Mouse (Mus musculus) stomach, embryonic 14.5 days (tissue): ENCODE data around the gene 4921504E06Rik. TPM values are rescaled to one million over a fixed set of nuclear protein-coding genes. Genes with fewer than 3 reads are reported as not detected.

Experiments
- ATAC-seq: fragments of 200-750 bp; cut with Nextera tagmentation; 2 replicates; pipeline ENCODE4 v1.8.0; 2017; ENCODE audit warnings: low read depth, moderate TSS enrichment; ENCODE audit not compliant: insufficient number of reproducible peaks, insufficient read depth, low FRiP score
- H3K27ac ChIP-seq: fragments of 300-500 bp; sonication (generic); 2 replicates; pipeline ENCODE4 v1.5.1; 2014; ENCODE audit warnings: mild to moderate bottlenecking, low read length, moderate library complexity, mixed read lengths
- H3K27me3 ChIP-seq: fragments of 300-500 bp; sonication (generic); 2 replicates; pipeline ENCODE4 v1.6.1; 2014; ENCODE audit warnings: low read length, control low read depth, mixed read lengths; ENCODE audit not compliant: control insufficient read depth, insufficient read depth
- H3K36me3 ChIP-seq: fragments of 300-500 bp; sonication (generic); 2 replicates; pipeline ENCODE4 v1.6.1; 2014; ENCODE audit warnings: mild to moderate bottlenecking, control low read depth, low read length, moderate library complexity, mixed read lengths; ENCODE audit not compliant: control insufficient read depth, insufficient read depth
- H3K4me1 ChIP-seq: fragments of 300-500 bp; sonication (generic); 2 replicates; pipeline ENCODE4 v1.6.1; 2014; ENCODE audit warnings: low read length, control low read depth, mixed read lengths; ENCODE audit not compliant: control insufficient read depth, insufficient read depth
- H3K4me2 ChIP-seq: fragments of 300-500 bp; sonication (generic); replicated peaks from 2 replicates; pipeline ENCODE4 v1.6.1; 2014; ENCODE audit warnings: low read depth, low read length, control low read depth
- H3K4me3 ChIP-seq: fragments of 300-500 bp; sonication (generic); 2 replicates; pipeline ENCODE4 v1.5.1; 2014; ENCODE audit warnings: low read depth, low read length, control low read depth
- H3K9ac ChIP-seq: fragments of 300-500 bp; sonication (generic); replicated peaks from 2 replicates; pipeline ENCODE4 v1.6.1; 2014; ENCODE audit warnings: low read depth, mild to moderate bottlenecking, control low read depth, low read length, moderate library complexity, mixed read lengths
- H3K9me3 ChIP-seq: fragments of 300-500 bp; sonication (generic); 2 replicates; pipeline ENCODE4 v1.6.1; 2016; ENCODE audit warnings: low read depth, low read length, control low read depth; ENCODE audit not compliant: control insufficient read depth
- WGBS: fragments of 180-500 bp; shearing (Covaris S2); extraction: QIAGEN DNeasy Blood & Tissue Kit; methylation state at CpG from one replicate; pipeline ENCODE4 v1.1.7; 2014; 5-methylcytosine and 5-hydroxymethylcytosine counted together
- polyA plus RNA-seq: library from polyadenylated mRNA; unstranded; fragments of >200 nt; fragmentation: Nextera tagmentation; extraction: Ambion mirVana; gene quantifications from 2 replicates; pipeline ENCODE4 v1.2.1, GENCODE M21; 2014

4921504E06Rik gene
- polyA plus RNA-seq, 1 experiment from 2014 or later: not detected

DNA sequence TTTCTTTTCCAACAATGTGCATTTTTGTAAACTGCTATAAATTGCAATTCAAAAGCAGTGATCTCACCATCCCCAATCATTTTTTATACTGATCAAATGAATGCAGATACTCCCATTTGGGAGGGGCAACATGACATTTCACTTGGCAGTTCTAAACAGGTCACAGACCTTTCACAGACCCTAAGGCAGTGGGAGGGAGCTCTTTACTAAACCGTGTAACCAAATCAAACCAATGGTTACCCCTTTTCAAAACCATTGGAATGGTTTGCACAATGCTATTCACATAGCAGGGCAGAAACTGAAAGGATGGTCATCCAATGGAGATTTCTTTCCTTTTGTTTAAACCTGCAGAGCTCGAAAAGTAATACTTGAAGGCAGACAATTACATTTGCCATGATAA is 94.9 kb downstream of the 4921504E06Rik start:
- H3K9ac ChIP-seq: no peak overlapping the region
- no peak overlapping the region for H3K4me2 ChIP-seq
- H3K27me3 ChIP-seq: peaks cover 26% of the 10 kb centered on the region
- H3K27ac ChIP-seq: no peak overlapping the region
- H3K9me3 ChIP-seq: no peaks in the 10 kb centered on the region
- H3K4me3 ChIP-seq: no peak overlapping the region
- no peaks in the 10 kb centered on the region for H3K36me3 ChIP-seq
- ATAC-seq: no peak
- WGBS: 47% methylated on average over 2 of the region's 2 CpGs
- no peaks in the 10 kb centered on the region for H3K4me1 ChIP-seq

DNA sequence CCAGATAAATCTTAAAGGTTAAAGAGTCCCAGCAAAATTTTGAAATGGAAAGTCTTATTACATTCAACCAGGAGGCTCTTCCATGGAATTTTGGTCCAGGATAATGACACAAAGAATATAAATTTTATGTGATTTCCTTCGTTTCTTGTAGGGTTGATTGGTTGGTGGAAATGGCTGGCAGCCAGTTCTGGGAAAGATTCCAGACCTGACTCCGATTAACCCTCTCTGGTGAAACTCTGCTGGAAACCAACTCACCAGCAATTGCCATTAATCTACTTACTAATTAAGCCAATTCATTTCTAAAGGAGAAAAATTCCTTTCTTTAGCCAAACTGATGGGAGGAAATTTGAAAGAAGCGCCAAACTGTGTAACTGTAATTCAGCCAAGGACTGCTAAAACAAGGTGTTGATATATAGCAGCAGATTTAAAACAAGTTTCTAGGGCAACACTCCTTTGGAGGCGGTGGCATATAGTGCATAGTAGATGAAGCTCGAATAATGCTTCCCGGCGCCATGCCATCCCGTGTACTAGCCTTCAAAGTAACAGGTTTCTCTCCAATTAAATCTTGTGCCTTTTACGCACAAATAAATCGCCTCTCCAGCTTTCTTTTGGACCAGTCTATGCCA is 97.7 kb downstream of the 4921504E06Rik start:
- Histone ChIP-seq H3K4me3 (no peak overlapping the region), H3K27me3 (peaks cover 54% of the 10 kb centered on the region), H3K36me3 (no peaks in the 10 kb centered on the region), H3K4me1 (no peaks in the 10 kb centered on the region), H3K27ac (no peak overlapping the region), H3K4me2 (no peak overlapping the region), H3K9me3 (no peaks in the 10 kb centered on the region), H3K9ac (no peak overlapping the region)
- 21% methylated on average over 10 of the region's 10 CpGs for WGBS
- ATAC-seq: no peak

DNA sequence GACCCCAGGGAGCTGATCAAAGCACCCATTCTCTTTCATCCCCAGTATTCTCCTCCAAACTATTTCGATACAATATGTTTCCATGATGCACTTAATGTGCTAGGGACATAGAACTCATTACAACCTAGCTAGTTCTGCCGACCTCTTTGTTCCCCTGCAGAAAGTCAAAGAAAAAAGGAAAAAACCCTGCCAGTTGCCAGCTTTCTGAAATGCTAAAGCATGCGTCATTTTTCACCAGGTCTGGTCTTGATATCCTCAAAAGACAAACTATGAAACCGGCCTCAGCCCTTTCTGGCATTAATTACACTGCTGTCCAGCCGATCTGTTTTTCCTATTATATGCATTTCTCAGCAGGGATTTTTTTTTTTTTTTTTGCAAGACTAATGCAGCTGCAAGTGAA is 98.5 kb downstream of the 4921504E06Rik start:
- no peak overlapping the region for H3K27ac ChIP-seq
- no peaks in the 10 kb centered on the region for H3K9me3 ChIP-seq
- no peak overlapping the region for H3K4me2 ChIP-seq
- no peak overlapping the region for H3K9ac ChIP-seq
- ATAC-seq: no peak
- H3K36me3 ChIP-seq: no peaks in the 10 kb centered on the region
- no peak overlapping the region for H3K4me3 ChIP-seq
- H3K27me3 ChIP-seq: peaks cover 61% of the 10 kb centered on the region
- H3K4me1 ChIP-seq: no peaks in the 10 kb centered on the region
- 7% methylated on average over 5 of the region's 5 CpGs for WGBS

DNA sequence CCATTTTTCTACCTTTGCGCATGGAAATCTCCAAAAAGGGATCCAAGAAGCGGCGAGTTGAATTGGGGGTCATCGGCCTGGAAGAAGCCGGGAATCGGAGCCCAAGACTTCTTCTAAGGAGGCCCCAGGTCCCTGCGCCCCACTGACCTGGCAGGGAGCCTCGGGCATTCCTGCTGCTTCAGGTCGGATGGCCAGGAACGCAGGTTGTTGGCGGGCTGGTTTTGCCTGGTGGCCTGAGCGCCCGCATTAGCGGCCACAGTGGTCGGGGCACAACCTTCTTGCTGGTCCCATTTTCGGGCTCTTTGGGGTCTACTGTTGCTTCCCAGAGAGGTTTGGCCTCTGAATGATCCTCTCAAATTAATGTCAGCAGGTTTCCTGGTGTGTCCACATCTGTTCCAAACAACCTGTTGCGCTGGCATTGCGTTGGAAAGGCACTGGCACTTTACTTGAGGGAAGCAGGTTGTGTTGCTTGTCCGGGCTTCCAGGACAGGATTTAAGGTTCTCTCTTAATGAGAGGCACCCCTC is 101.1 kb downstream of the 4921504E06Rik start:
- Histone ChIP-seq H3K4me2 (no peak overlapping the region), H3K4me3 (no peak overlapping the region), H3K9me3 (no peaks in the 10 kb centered on the region), H3K36me3 (no peaks in the 10 kb centered on the region), H3K9ac (no peak overlapping the region), H3K27me3 (peaks cover 85% of the 10 kb centered on the region), H3K4me1 (no peaks in the 10 kb centered on the region), H3K27ac (no peak overlapping the region)
- WGBS: under 1% methylated on average over 19 of the region's 19 CpGs
- ATAC-seq: no peak

- Histone ChIP-seq H3K9me3 (no peaks in the 10 kb centered on the region), H3K36me3 (no peaks in the 10 kb centered on the region), H3K4me1 (0 out of 2 replicates have a peak, but pooled peaks cover 10% of the 10 kb centered on the region), H3K27me3 (peaks cover 97% of the 10 kb centered on the region), H3K9ac (no peak overlapping the region), H3K4me3 (no peak overlapping the region), H3K4me2 (no peak overlapping the region), H3K27ac (no peak overlapping the region)
- no peak for ATAC-seq
- WGBS: 23% methylated on average over 4 of the region's 4 CpGs
Measured at GRCm38 (mm10) chr2:19449308-19449707, 104.4 kb downstream of the 4921504E06Rik start.

DNA sequence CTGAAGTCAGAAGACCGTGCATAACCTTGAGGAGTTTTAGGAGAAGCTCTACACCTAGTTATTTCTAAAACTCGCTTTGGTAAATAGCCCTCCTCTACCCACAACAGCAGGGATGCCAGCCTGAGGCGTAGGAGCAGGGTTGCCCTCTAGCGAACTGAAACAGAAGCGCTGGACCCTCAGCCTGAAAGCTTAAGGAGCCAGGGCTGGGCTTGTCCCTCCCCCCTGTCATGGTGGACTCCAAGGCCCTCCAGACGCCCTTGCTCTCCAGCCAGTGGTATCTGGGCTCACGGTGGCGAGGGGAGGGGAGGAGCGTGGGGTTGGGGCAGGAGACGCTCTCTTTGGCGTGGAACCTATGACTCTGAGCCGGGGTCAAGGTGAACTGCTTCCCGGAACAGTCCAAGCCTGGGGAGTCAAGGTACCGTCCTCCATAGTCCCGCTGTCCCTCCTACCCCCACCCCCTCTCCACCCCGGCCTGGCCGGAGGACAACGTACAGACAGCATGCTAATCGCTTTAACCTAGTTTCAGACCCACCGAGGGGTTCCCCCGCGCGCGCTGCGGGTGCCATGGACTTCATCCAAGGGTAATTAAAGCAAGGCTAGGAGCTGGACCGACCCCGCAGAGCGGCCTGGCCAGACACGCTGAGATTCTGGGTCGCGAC is 105.5 kb downstream of the 4921504E06Rik start:
- Histone ChIP-seq H3K27ac (no peak overlapping the region), H3K36me3 (no peaks in the 10 kb centered on the region), H3K27me3 (peaks cover 94% of the 10 kb centered on the region), H3K4me1 (0 out of 2 replicates have a peak, but pooled peaks cover 10% of the 10 kb centered on the region), H3K9me3 (no peaks in the 10 kb centered on the region), H3K9ac (no peak overlapping the region), H3K4me3 (no peak overlapping the region; the same call in 1 of the 2 replicates), H3K4me2 (peak overlapping the region; percentile 26; the same call in 1 of the 2 replicates)
- WGBS: under 1% methylated on average over 31 of the region's 31 CpGs
- 0 out of 2 replicates have a peak, but pooled peaks have one; percentile 40 for ATAC-seq

GRCm38 (mm10) chr2:19446746-19447145 is 107.0 kb downstream of the 4921504E06Rik start:
- H3K9ac ChIP-seq: no peak overlapping the region
- H3K9me3 ChIP-seq: no peaks in the 10 kb centered on the region
- H3K4me3 ChIP-seq: peak overlapping the region; percentile 23; the same call in 1 of the 2 replicates
- peaks cover 89% of the 10 kb centered on the region for H3K27me3 ChIP-seq
- 0 out of 2 replicates have a peak, but pooled peaks cover 10% of the 10 kb centered on the region for H3K4me1 ChIP-seq
- H3K4me2 ChIP-seq: no peak overlapping the region
- 4% methylated on average over 7 of the region's 7 CpGs for WGBS
- no peak for ATAC-seq
- no peaks in the 10 kb centered on the region for H3K36me3 ChIP-seq
- no peak overlapping the region for H3K27ac ChIP-seq

GRCm38 (mm10) chr2:19445871-19446501 is 107.7 kb downstream of the 4921504E06Rik start:
- Histone ChIP-seq H3K9ac (no peak overlapping the region), H3K36me3 (no peaks in the 10 kb centered on the region), H3K9me3 (no peaks in the 10 kb centered on the region), H3K4me3 (peak overlapping the region; percentile 23), H3K4me2 (peak overlapping the region; percentile 45), H3K27ac (no peak overlapping the region), H3K4me1 (0 out of 2 replicates have a peak, but pooled peaks cover 10% of the 10 kb centered on the region), H3K27me3 (peaks cover 85% of the 10 kb centered on the region)
- under 1% methylated on average over 67 of the region's 67 CpGs for WGBS
- no peak for ATAC-seq
